Mouse (Mus musculus): ENCODE measurements around the gene Slc9a3r1.

DNA sequence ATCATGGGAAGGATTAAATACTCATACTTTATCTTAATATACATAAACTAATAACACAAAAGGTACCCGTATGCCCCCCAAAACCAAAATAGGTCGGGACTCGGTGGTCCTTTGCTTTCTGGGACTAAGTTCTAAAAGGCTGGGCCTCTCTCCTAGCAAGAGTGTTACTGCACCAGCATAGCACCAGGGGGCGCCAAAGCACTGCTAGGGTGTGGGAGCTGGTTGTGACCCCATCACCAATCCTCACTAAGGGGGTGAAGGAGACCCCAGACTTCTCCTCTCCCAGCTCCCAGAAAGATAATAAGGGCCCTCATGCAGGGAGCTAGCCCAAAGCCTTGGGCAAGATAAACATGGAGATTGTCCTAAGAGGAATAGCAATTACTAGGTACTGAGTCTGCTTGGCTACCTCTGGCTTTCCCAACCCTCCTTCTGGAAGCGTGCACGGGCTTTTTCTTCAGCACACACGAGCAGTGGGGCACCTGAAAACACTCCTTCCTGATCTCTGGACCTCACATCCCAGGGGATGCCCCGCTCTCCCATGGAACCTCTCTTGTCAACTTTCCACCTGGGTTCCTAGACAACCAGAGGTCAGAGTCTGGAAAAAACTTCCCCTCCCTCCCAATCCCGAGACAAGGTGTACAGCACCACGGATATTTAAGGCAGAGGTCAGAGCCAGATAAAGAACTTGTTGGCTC, 2.1 kb upstream of the Slc9a3r1 start:
- TF ChIP-seq POLR2A (IDR thresholded peaks at IDR 0.05; ENCODE audit: extremely low read depth, insufficient read depth, low read length) = no peak
- peak; percentile 80 for TF ChIP-seq CTCF (IDR thresholded peaks at IDR 0.05; ENCODE audit: extremely low read depth, insufficient read depth, low read length)

Data from cortical plate, adult 2 months (tissue).